Mouse (Mus musculus) stomach, embryonic 16.5 days (tissue): ENCODE data around the gene Edar. TPM values are rescaled to one million over a fixed set of nuclear protein-coding genes. Genes with fewer than 3 reads are reported as not detected.

Experiments
- ATAC-seq: fragments of 200-750 bp; cut with Nextera tagmentation; 2 replicates; pipeline ENCODE4 v1.8.0; 2017; ENCODE audit warnings: moderate number of reproducible peaks, moderate TSS enrichment; ENCODE audit not compliant: insufficient read depth, low FRiP score
- H3K27ac ChIP-seq: fragments of 300-500 bp; sonication (generic); 2 replicates; pipeline ENCODE4 v1.5.1; 2014; ENCODE audit warnings: low read length
- H3K27me3 ChIP-seq: fragments of 300-500 bp; sonication (generic); 2 replicates; pipeline ENCODE4 v1.6.1; 2014; ENCODE audit warnings: low read length, control low read depth, mixed read lengths; ENCODE audit not compliant: control insufficient read depth, insufficient read depth
- H3K36me3 ChIP-seq: fragments of 300-500 bp; sonication (generic); 2 replicates; pipeline ENCODE4 v1.6.1; 2014; ENCODE audit warnings: low read length; ENCODE audit not compliant: control insufficient read depth, insufficient read depth
- H3K4me1 ChIP-seq: fragments of 300-500 bp; sonication (generic); 2 replicates; pipeline ENCODE4 v1.6.1; 2014; ENCODE audit warnings: low read length, control low read depth, mixed read lengths; ENCODE audit not compliant: control insufficient read depth, insufficient read depth
- H3K4me2 ChIP-seq: fragments of 300-500 bp; sonication (generic); 2 replicates; pipeline ENCODE4 v1.6.1; 2014; ENCODE audit warnings: low read depth, low read length, mixed read lengths
- H3K4me3 ChIP-seq: fragments of 300-500 bp; sonication (generic); replicated peaks from 2 replicates; pipeline ENCODE4 v1.5.1; 2014; ENCODE audit warnings: mild to moderate bottlenecking, low read length
- H3K9ac ChIP-seq: fragments of 300-500 bp; sonication (generic); 2 replicates; pipeline ENCODE4 v1.6.1; 2014; ENCODE audit warnings: low read length
- H3K9me3 ChIP-seq: fragments of 300-500 bp; sonication (generic); replicated peaks from 2 replicates; pipeline ENCODE4 v1.6.1; 2016; ENCODE audit warnings: low read length, control low read depth; ENCODE audit not compliant: control insufficient read depth
- WGBS: fragments of 180-500 bp; shearing (Covaris S2); extraction: QIAGEN DNeasy Blood & Tissue Kit; methylation state at CpG from one replicate; pipeline ENCODE4 v1.1.7; 2014; 5-methylcytosine and 5-hydroxymethylcytosine counted together
- polyA plus RNA-seq: library from polyadenylated mRNA; unstranded; fragments of >200 nt; fragmentation: Nextera tagmentation; extraction: Ambion mirVana; gene quantifications from 2 replicates; pipeline ENCODE4 v1.2.1, GENCODE M21; 2015

The Edar gene
- polyA plus RNA-seq, 1 experiment from 2014 or later: 3.0 TPM

GRCm38 (mm10) chr10:58652418-58653394 is 22.7 kb downstream of the Edar start:
- Histone ChIP-seq H3K4me1 (peaks cover 18% of the 10 kb centered on the region), H3K9ac (no peak overlapping the region), H3K27me3 (no peaks in the 10 kb centered on the region), H3K4me2 (0 out of 2 replicates have a peak overlapping the region, but pooled peaks have one; percentile 42), H3K4me3 (no peak overlapping the region), H3K27ac (peak overlapping the region; percentile 76), H3K9me3 (no peaks in the 10 kb centered on the region), H3K36me3 (no peaks in the 10 kb centered on the region)
- WGBS: 31% methylated on average over 10 of the region's 10 CpGs
- ATAC-seq: peak; percentile 28; the same call in 1 of the 2 replicates

GRCm38 (mm10) chr10:58652045-58652417 is 23.4 kb downstream of the Edar start:
- 3% methylated on average over 9 of the region's 9 CpGs for whole genome bisulfite sequencing

GRCm38 (mm10) chr10:58651270-58652042 is 24.0 kb downstream of the Edar start:
- H3K4me1 ChIP-seq: peaks cover 18% of the 10 kb centered on the region
- no peak overlapping the region for H3K4me3 ChIP-seq
- H3K9ac ChIP-seq: no peak overlapping the region
- 6% methylated on average over 22 of the region's 22 CpGs for WGBS
- peak overlapping the region; percentile 68 for H3K27ac ChIP-seq
- no peaks in the 10 kb centered on the region for H3K27me3 ChIP-seq
- peak; percentile 54 for ATAC-seq
- H3K36me3 ChIP-seq: no peaks in the 10 kb centered on the region
- no peaks in the 10 kb centered on the region for H3K9me3 ChIP-seq
- H3K4me2 ChIP-seq: peak overlapping the region; percentile 42

More at GRCm38 (mm10) chr10:58652045-58652417, 23.4 kb downstream of the Edar start:
- H3K27me3 ChIP-seq: no peaks in the 10 kb centered on the region
- H3K27ac ChIP-seq: peak overlapping the region; percentile 76; the same call in 1 of the 2 replicates
- no peaks in the 10 kb centered on the region for H3K36me3 ChIP-seq
- no peak overlapping the region for H3K9ac ChIP-seq
- H3K4me2 ChIP-seq: peak overlapping the region; percentile 42
- peaks cover 18% of the 10 kb centered on the region for H3K4me1 ChIP-seq
- no peaks in the 10 kb centered on the region for H3K9me3 ChIP-seq
- no peak overlapping the region for H3K4me3 ChIP-seq
- ATAC-seq: peak; percentile 38; the same call in 1 of the 2 replicates

- Histone ChIP-seq H3K27ac (no peak overlapping the region), H3K9ac (no peak overlapping the region), H3K36me3 (no peaks in the 10 kb centered on the region), H3K4me2 (no peak overlapping the region), H3K4me3 (no peak overlapping the region), H3K27me3 (no peaks in the 10 kb centered on the region), H3K9me3 (no peaks in the 10 kb centered on the region), H3K4me1 (peaks cover 23% of the 10 kb centered on the region)
- no peak for ATAC-seq
- 73% methylated on average over 5 of the region's 5 CpGs for whole genome bisulfite sequencing
These were observed 26.7 kb downstream of the Edar start for GRCm38 (mm10) chr10:58648787-58649186.

GRCm38 (mm10) chr10:58644671-58645070 is 30.8 kb downstream of the Edar start:
- Histone ChIP-seq H3K9me3 (no peaks in the 10 kb centered on the region), H3K4me2 (no peak overlapping the region), H3K9ac (no peak overlapping the region), H3K36me3 (no peaks in the 10 kb centered on the region), H3K4me1 (peaks cover 12% of the 10 kb centered on the region; the same call in 1 of the 2 replicates), H3K4me3 (no peak overlapping the region), H3K27me3 (no peaks in the 10 kb centered on the region), H3K27ac (no peak overlapping the region; the same call in 1 of the 2 replicates)
- WGBS: 49% methylated on average over 5 of the region's 5 CpGs
- no peak for ATAC-seq

GRCm38 (mm10) chr10:58644194-58644593 is 31.3 kb downstream of the Edar start:
- 67% methylated on average over 7 of the region's 7 CpGs for WGBS
- no peak overlapping the region for H3K9ac ChIP-seq
- peaks cover 12% of the 10 kb centered on the region; the same call in 1 of the 2 replicates for H3K4me1 ChIP-seq
- H3K36me3 ChIP-seq: no peaks in the 10 kb centered on the region
- H3K27me3 ChIP-seq: no peaks in the 10 kb centered on the region
- H3K4me3 ChIP-seq: no peak overlapping the region
- no peak overlapping the region for H3K4me2 ChIP-seq
- ATAC-seq: no peak
- H3K27ac ChIP-seq: no peak overlapping the region; the same call in 1 of the 2 replicates
- no peaks in the 10 kb centered on the region for H3K9me3 ChIP-seq

- no peak overlapping the region for H3K27ac ChIP-seq
- no peak for ATAC-seq
- peaks cover 12% of the 10 kb centered on the region; the same call in 1 of the 2 replicates for H3K4me1 ChIP-seq
- no peaks in the 10 kb centered on the region for H3K36me3 ChIP-seq
- H3K9me3 ChIP-seq: no peaks in the 10 kb centered on the region
- no peak overlapping the region for H3K9ac ChIP-seq
- no peak overlapping the region for H3K4me2 ChIP-seq
- H3K4me3 ChIP-seq: no peak overlapping the region
- H3K27me3 ChIP-seq: no peaks in the 10 kb centered on the region
- WGBS: 84% methylated on average over 9 of the region's 9 CpGs
These were observed 32.5 kb downstream of the Edar start for GRCm38 (mm10) chr10:58643001-58643400.

- no peaks in the 10 kb centered on the region for H3K36me3 ChIP-seq
These were observed 33.8 kb downstream of the Edar start for GRCm38 (mm10) chr10:58641631-58642030.

More at GRCm38 (mm10) chr10:58641631-58642030, 33.8 kb downstream of the Edar start:
- Histone ChIP-seq H3K27ac (peak overlapping the region; percentile 83), H3K4me1 (peaks cover 15% of the 10 kb centered on the region; the same call in 1 of the 2 replicates), H3K9ac (no peak overlapping the region), H3K27me3 (no peaks in the 10 kb centered on the region), H3K4me2 (peak overlapping the region; percentile 23; the same call in 1 of the 2 replicates), H3K9me3 (no peaks in the 10 kb centered on the region), H3K4me3 (no peak overlapping the region)
- no peak for ATAC-seq
- 57% methylated on average over 10 of the region's 10 CpGs for WGBS
